Mouse (Mus musculus) myocyte (in vitro differentiated cells): ENCODE measurements around the gene Pard3b.

ENCODE experiments used
- CEBPB ChIP-seq: IDR thresholded peaks from 2 replicates; pipeline ENCODE4 v1.6.1; 2011; ENCODE audit warnings: mild to moderate bottlenecking, moderate library complexity; ENCODE audit not compliant: poor library complexity, insufficient read depth, severe bottlenecking
- E2F4 ChIP-seq: IDR thresholded peaks from one replicate; pipeline ENCODE4 v1.6.1; 2011; ENCODE audit warnings: mild to moderate bottlenecking, control low read depth, moderate library complexity; ENCODE audit not compliant: insufficient read depth
- MAX ChIP-seq: IDR thresholded peaks from one replicate; pipeline ENCODE4 v1.6.1; 2011; ENCODE audit warnings: low read depth, mild to moderate bottlenecking, control low read depth
- MYOD1 ChIP-seq, 3 experiments: IDR thresholded peaks; one replicate each; pipeline ENCODE4 v1.6.1; 2011; ENCODE audit warnings: control low read depth in 2 of 3, low read depth in 2 of 3, mild to moderate bottlenecking in 2 of 3, moderate library complexity in 1 of 3; ENCODE audit not compliant: insufficient read length in 2 of 3, control insufficient read depth in 1 of 3
- MYOG ChIP-seq, 3 experiments: IDR thresholded peaks; one replicate each; pipeline ENCODE4 v1.6.1; 2011; ENCODE audit warnings: control low read depth in 2 of 3, low read depth in 2 of 3, mild to moderate bottlenecking in 2 of 3; ENCODE audit not compliant: insufficient read length in 2 of 3, control insufficient read depth in 1 of 3, insufficient read depth in 1 of 3
- POLR2A ChIP-seq: IDR thresholded peaks from one replicate; pipeline ENCODE4 v1.6.1; 2011; ENCODE audit warnings: low read depth, mild to moderate bottlenecking, control low read depth, moderate library complexity; ENCODE audit not compliant: insufficient read length
- POLR2AphosphoS2 ChIP-seq: IDR thresholded peaks from one replicate; pipeline ENCODE4 v1.6.1; 2011; ENCODE audit warnings: low read depth, control low read depth; ENCODE audit not compliant: insufficient read length
- REST ChIP-seq: IDR thresholded peaks from one replicate; pipeline ENCODE4 v1.6.1; 2011; ENCODE audit warnings: mild to moderate bottlenecking, control low read depth, moderate library complexity; ENCODE audit not compliant: insufficient read depth, insufficient read length
- SRF ChIP-seq: IDR thresholded peaks from one replicate; pipeline ENCODE4 v1.6.1; 2011; ENCODE audit warnings: low read depth; ENCODE audit not compliant: control insufficient read depth, insufficient read length
- TCF12 ChIP-seq: IDR thresholded peaks from one replicate; pipeline ENCODE4 v1.6.1; 2011; ENCODE audit warnings: mild to moderate bottlenecking, control low read depth; ENCODE audit not compliant: poor library complexity, insufficient read depth, severe bottlenecking
- TCF3 ChIP-seq: IDR thresholded peaks from one replicate; pipeline ENCODE4 v1.6.1; 2011; ENCODE audit warnings: low read depth, control low read depth; ENCODE audit not compliant: insufficient read length
- USF1 ChIP-seq: IDR thresholded peaks from one replicate; pipeline ENCODE4 v1.6.1; 2011; ENCODE audit warnings: low read depth, mild to moderate bottlenecking, control low read depth, moderate library complexity

- TF ChIP-seq MAX (no peak), POLR2A (no peak), E2F4 (no peak), USF1 (peak; percentile 37), TCF12 (no peak), MYOD1 (IDR thresholded peaks at IDR 0.05; ENCODE audit: control insufficient read depth in 1 of 3, insufficient read length in 2 of 3, low read depth in 2 of 3) (peak in 2 of 3 experiments; percentile 65 to 67), CEBPB (no peak), REST (no peak), MYOG (IDR thresholded peaks at IDR 0.05; ENCODE audit: control insufficient read depth in 1 of 3, insufficient read depth in 1 of 3, insufficient read length in 2 of 3, low read depth in 2 of 3) (peak in 1 of 3 experiments; percentile 19), SRF (no peak), TCF3 (no peak), POLR2AphosphoS2 (no peak)
These were observed 910.3 kb downstream of the Pard3b start for GRCm38 (mm10) chr1:62548953-62549352.
